Mouse (Mus musculus): ENCODE data around the gene Slc45a2.
"Not testable (repeated sequence)": the region's sequence is repeated elsewhere in the genome, so short reads cannot be mapped to it uniquely, and the experiment has no call there.

The Slc45a2 gene

DNA sequence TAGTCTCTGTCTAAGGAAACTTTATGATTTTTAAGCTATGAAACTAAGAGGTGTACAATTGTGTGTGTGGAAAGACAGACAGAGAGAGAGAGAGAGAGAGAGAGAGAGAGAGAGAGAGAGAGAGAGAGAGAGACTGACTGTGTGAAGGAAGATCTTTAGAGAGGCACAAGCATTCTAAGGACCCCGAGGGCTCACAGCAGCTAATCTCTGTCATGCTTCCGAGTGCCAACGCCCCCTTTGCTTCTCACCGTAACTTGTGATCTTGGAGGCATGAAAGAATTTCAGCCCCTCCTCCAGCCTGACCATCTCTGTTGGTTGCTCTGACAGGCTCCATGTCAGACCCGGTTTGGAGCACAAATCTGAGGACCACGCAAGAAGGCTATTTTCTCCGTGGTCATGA lies at the start of gene Slc45a2:
Slc45a2 (plus strand) TSS at position 301 of the 400 bp plus-strand sequence.
- DNase-seq (ENCODE audit: extremely low read depth, low read depth, low spot score): no peak

DNA sequence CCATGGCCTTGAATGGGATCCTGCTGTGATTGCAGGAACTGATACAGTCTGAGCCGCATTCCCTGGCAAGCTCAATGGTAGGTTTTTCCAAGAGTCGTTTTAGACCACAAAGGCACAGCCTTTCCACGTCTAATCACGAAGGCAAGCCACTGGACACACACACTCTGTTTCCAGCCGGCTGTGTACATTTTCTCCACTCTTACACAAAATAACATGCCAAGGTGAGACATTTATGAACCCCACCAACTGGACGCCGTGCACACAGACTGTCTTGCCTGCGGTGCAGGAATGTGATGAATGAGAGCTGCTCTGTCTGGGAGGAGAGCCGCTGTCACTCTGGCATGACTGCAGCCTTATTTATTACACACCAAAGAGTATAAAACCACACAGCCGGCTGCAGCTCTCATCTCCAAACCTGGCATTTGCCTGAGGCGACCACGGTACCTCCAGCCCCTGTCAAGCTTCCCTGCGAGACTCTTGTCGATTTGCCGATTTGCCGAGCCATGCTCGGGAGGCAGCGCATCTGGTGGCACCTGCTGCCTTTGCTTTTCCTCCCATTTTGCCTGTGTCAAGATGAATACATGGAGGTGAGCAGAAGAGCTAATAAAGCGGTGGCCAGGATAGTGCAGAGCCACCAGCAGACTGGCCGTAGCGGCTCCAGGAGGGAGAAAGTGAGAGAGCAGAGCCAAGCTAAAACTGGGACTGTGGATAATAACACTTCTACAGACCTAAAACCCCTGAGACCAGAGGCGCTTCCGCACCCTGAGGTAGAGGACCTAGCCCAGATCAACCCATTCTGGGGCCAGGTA lies 48.4 kb upstream of the Slc45a2 start, which contains the start of gene C1qtnf3:
C1qtnf3 (plus strand) TSS at position 382 of the 809 bp plus-strand sequence.
- no peak for DNase-seq (ENCODE audit: extremely low read depth, low read depth, low spot score)

DNA sequence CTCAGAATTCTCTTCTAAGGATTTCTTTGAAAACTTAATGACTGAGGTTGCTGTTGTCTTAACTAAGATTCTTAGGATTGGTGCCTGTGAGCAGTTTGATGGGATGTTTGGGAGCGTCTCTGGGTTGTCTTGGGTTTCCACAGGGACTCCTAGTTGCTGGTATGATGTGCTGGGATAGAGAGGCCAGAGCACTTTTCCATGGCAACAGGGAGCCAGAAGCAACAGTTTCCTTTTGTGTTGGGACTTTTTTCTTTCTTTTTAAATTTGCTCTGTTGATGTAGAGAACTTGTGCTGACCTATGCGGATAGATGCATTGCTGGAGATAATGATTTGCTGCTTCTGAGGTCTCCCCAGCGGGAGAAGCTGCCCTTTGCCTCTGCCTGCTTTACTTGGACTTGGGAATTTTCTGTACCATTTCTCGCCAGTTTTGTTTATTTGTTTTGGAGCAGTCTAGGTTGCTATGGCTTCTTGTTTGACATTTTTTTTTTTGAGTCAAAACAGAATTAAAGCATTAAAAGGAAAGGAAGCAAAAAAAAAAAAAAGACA lies 47.7 kb upstream of the Slc45a2 start:
- DNase-seq (ENCODE audit: extremely low read depth, low read depth, low spot score): no peak

DNA sequence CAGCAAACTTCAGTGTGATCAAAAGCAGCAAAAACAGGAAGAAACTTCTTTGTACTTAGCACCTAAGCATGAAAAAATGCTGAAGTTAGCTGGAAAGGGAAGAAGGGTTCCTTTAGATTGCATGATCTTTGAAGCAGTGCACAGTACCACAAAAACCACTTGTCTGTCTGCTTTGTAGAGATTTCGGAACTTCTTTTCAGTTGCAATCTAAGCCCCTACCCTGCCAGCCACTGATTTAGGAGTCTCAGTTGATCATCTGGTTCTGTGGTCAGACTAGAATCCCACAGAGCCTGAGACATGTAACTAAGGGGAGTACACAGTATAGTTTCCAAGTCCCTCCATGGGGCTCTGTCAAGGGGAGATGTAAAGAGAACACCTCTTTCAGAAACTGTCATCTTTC lies 47.1 kb upstream of the Slc45a2 start:
- no peak for DNase-seq (ENCODE audit: extremely low read depth, low read depth, low spot score)

DNA sequence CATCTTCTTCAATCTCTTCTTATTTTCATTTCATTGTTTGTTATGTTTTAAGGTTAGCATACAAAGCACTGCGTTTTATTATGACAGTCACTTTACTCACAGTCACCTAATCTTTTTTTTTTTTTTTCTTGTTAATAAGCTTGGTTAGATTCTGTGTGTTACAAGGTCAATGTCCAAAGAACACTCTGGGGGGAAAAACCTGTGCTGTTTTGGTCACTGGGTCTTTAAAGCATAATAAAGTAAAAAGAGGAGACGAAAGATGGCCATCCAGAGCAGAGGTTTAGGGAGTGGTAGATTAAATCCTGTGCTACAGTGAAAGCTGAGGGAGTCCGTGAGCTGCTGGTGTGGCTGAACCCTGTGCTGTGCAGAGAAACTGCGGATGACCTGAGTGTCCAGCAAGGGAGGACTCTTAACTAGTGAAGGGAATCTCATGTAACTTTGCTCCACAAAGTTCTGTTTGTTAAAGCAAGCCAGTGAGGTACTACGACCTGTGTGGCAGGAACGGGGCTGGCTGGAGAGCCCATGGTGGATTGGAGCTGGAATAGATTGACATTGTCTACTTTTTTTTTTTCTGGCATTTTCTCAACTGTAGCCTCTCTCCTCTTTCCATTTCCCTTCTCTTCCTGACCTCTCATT lies 46.0 kb upstream of the Slc45a2 start:
- no peak for DNase-seq (ENCODE audit: extremely low read depth, low read depth, low spot score)

DNA sequence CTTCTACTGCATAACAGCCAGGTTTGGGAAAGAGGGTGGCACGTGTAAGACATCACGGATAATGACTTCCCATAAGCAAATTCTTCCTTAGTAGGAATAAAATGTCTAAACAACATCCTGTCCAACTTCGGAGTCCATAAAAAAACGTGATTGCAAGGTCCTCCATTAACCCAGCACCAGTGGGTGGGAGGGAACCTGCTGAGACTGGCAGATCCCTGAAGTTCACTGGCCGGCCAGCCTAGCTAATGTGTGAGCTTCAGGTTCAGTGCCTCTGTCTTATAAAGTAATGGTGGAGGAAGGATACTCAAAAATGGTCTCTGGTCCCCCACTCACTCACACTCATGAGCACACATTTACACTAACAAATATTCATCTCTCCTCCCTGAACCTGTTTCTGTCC lies 45.4 kb upstream of the Slc45a2 start:
- DNase-seq (ENCODE audit: extremely low read depth, low read depth, low spot score): no peak

DNA sequence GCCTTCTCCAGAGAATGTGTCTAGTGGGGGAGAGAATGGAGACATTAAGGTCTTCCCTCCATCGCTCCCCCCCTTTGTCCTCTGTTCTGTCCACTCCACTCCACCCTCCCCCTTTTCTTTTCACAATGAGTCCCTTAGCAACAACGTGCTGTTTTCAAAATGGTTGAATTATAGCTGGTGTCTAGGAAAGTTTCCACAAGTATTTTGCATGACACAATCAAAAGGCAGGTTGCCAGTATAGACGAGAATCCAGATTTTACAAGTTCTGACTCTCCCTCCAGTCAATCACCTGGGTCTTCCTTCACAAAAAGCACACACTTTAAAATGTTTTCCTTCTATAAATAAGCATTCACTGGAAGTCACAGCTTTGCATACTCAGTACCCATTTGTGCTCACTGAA lies 43.8 kb upstream of the Slc45a2 start:
- DNase-seq (ENCODE audit: extremely low read depth, low read depth, low spot score): no peak

DNA sequence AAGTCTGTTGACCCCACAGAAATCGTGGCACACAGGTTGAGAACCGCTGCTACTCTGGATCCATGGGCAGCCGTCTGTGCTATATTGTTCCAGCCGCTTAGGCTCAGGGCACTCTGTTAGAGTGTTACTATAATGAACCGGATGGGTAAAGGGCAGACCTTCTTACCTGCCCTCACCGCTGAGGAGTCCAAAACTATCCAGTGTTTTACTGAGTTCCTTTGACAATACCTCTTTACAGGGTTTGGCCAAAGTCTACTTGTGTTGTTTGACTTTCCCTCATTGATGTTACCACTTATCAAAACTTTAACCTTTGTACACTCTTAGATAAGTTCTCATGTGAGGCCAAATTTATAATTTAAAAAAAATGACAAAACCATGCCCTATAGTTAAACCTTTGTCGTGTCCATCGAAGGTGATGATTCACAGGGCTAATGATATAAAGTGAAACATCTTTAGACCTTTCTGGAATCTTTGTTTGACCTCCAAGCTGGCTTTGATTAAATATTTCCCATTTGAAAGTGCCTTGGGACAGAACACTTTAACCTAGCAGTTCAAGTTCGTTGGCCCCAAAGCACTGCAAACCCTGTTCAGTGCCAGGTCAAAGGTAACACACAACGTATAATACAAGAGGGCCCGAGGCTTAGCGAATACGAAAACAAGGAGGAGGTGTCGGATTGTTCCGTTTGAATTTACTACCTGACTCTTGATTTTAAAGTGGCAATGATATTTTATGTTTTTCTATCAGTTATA lies 41.1 kb upstream of the Slc45a2 start:
- DNase-seq (ENCODE audit: extremely low read depth, low read depth, low spot score): no peak

DNA sequence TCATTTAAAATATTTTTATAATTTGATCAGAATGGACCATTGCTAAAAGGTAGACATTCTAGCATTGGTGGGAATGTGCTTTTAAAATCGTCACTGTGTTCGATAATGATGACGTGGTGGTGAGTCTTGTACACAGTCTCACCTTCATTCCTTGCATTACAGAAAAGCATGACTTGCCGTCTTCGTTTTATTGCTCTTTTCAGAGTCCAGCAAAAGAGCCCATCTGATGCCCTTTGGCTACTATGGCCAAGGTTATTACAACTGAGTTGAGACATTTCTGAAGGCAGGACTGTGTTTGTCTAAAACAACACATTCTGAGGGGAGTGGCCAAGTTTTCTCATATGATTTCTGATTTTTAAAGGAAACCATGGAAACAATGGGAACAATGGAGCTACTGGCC lies 40.3 kb upstream of the Slc45a2 start:
- DNase-seq (ENCODE audit: extremely low read depth, low read depth, low spot score): no peak

DNA sequence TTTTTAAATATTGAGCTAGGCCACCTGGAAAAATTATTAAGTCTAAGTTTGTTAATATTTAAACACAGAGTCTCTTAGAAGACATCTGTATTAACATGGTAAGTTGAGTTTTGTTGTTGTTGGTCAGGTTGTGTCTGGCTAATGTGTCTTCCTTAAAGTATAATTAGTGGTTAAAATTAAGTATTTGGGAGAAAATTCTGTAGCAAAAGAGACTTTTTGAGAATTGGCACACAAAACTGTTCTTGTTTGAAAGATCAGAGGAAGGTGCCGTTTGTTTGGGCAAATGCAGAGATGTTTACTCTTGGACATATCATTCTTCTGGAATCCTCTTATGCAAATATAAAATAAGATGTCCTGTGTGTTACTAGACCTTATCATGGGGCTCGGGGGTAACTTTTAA lies 37.9 kb upstream of the Slc45a2 start:
- no peak for DNase-seq (ENCODE audit: extremely low read depth, low read depth, low spot score)

DNA sequence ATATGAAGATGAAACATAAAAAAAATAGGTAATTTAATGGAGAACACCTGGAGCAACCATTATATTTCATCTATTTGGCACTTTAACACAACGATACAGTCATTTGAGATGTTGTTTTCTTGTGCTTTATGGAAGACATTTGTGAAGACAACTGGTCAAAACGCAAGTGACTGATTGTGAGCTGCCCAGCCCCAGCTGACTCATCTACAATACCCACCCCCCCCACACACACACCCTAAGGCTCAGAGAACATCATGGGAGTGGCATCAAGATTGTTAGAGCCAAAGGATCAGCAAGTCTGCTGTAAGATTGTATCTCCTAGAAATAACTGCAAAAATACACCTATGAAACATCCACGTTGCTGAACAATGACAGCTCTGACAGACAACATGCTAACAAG lies 31.1 kb upstream of the Slc45a2 start:
- DNase-seq (ENCODE audit: extremely low read depth, low read depth, low spot score): no peak

DNA sequence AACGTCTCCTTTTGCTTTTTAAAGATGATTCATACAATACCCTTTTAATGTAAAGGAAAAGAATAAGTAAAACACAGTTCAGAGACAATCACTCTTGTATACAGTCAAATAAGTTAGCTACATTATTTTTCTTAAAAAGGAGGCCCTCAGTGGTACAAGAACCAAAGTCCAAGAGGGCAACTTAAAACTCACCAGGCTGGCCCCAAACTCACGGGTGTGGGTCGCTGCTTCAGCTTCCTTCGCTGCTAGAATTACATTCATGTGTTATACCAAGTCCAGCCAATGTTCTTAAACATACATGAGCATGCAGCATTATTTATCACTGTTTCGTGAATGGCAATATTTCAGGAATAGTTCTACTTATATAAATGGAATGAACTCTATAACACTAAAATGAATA lies 29.7 kb upstream of the Slc45a2 start:
- no peak for DNase-seq (ENCODE audit: extremely low read depth, low read depth, low spot score)

DNA sequence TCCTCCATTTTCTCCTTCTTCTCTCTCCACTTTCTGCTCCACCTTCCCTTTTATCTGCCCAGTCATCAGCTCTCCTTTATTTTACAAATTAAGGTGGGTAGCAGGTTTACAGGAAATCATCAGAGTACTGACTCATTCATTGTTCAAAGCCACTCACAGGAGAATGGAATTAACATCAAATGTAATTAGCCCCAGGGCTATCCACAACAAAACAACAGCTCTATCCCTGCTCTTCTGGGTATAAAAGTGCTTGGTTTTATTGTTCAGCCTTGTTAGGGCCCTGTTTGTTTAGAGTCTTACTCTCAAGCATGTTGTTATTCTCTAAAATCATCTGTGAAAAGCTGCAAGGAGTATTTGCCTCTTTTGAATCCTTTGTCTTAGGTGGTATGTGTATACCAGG lies 23.4 kb upstream of the Slc45a2 start:
- DNase-seq (ENCODE audit: extremely low read depth, low read depth, low spot score): no peak

DNA sequence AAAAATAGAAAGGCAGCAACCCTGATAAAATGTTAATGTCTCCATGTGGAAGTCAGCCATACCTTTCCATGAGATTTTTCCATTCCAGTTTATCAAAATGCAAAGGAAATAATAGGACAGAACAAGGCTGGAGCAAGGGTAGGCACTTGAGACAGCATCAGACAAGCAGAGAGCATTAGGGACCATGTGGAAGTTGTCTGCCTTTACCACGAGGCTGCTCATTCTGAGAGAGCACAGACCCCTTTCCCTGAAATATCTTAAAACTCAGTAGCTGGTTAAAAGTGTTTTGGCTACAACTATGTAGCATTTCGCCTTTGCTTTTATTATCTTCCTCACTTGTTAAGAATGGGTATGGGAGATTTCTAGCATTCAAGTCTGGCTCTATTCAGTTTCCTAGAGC lies 19.8 kb upstream of the Slc45a2 start:
- no peak for DNase-seq (ENCODE audit: extremely low read depth, low read depth, low spot score)

DNA sequence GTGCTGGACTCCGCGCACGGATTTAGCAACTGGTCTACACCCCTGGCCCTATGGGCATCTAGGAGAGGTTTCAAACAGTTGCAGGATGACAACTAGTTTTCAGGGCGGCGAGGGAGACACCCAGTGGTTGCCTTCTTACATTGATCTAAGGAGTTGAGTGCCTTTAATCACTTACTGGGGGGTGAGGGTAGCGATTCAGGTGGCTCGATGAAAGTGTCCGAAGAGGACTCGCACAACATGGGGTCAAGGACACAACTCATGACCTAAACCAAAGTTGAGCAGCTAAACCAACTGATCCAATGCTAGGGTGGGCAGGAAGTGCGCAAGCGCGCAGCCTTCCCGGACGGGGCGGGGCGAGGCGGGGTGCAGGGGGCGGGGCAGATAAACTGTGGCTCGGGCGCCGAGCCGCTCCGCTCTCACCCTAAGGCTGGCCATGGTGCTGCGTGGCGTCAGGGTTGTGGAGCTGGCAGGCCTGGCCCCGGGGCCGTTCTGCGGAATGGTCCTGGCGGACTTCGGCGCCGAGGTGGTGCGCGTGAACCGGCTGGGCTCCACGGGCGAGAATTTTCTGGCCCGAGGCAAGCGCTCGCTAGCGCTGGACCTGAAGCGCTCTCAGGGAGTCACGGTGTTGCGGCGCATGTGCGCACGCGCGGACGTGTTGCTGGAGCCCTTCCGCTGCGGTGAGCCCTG lies 19.0 kb upstream of the Slc45a2 start, which contains the start of gene Amacr:
Amacr (plus strand) TSS at position 380 of the 687 bp plus-strand sequence.
- DNase-seq (ENCODE audit: extremely low read depth, low read depth, low spot score): peak; percentile 21

DNA sequence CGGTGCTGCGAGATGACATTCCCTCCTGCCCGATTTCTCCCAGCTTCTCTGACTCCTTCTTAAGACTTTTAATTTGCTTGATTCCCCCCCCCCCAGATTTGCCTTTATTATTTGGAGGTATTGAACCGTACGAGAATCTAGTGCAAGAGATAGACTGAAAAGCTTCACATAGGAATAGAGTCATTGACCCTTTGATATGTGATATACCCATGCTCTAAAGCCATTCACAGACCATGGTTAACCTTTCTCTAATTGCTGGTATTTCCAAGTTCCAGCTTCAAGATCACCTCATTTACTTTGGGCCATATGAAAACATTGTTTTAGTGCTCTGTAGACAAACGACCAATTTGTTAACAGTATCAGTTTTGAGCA lies 18.5 kb upstream of the Slc45a2 start:
- no peak for DNase-seq (ENCODE audit: extremely low read depth, low read depth, low spot score)

DNA sequence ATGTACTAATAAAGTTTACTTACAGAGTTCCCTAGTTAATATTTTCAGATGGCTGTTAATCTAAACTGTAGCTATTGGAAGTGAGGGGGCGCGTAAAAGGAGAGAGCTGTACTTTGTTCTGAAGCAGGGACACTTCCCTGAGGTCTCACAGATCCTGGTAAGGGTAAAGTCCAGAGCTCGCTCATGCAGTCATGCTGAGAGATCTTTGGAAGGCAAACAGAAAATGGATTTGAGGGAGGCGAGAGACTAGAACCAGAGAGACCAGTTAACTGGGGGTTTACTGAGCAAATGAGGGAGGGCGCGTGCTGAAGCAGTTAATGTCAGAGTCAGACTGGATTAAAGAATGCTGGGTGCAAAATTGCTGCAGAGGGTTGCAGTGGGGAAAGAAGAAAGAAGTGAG lies 14.8 kb upstream of the Slc45a2 start:
- no peak for DNase-seq (ENCODE audit: extremely low read depth, low read depth, low spot score)

DNA sequence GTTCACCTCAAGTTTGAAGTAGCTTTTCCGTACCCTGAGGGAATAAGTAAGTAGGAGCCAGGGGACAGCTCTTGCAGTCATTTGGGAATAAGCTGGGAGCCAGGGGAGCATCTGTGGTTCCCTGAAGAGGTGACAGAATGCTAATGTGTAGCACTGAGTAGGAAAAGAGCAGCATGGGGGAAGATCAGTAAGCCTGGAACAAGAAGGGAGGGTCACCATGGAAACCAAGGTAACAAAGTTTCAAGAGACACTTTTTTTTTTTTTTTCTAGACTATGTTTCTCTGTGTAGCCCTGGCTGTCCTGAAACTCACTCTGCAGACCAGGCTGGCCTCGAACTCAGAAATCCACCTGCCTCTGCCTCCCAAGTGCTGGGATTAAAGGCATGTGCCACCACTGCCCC lies 14.0 kb upstream of the Slc45a2 start:
- not testable (repeated sequence) for DNase-seq (ENCODE audit: extremely low read depth, low read depth, low spot score)

DNA sequence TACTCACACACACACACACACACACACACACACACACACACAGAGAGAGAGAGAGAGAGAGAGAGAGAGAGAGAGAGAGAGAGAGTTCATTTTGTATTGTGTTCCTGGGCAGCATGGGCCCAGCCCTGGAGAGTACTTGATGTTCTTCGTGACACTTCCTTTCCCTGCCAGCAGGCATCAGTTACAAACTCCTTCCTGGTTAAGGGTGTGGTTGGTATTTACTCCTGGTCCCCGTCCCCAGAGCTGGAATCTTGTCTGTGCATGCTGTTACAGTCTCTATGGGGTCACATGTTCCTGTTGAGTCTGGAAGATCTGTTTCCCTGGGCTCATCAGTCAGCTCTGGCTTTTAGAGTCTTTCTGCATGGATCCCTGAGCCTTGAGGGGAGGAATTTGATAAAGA lies 10.1 kb upstream of the Slc45a2 start:
- no peak for DNase-seq (ENCODE audit: extremely low read depth, low read depth, low spot score)

DNA sequence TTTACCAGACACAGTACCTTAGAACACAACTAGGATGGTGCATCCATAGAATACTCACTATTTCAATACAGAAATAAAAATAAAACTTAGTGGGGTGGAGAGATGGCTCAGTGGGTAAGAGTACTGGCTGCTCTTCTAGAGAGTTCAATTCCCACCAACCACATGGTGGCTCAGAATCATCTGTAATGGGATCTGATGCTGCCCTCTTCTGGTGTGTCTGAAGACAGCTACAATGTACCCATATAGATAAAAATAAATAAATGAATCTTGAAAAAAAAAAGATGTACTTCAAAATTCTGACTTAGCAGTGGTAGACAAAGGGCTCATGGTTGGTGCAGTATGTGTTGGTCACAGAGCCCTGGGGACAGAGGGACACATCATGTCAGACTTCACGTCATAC lies 9.0 kb upstream of the Slc45a2 start:
- no peak for DNase-seq (ENCODE audit: extremely low read depth, low read depth, low spot score)

DNA sequence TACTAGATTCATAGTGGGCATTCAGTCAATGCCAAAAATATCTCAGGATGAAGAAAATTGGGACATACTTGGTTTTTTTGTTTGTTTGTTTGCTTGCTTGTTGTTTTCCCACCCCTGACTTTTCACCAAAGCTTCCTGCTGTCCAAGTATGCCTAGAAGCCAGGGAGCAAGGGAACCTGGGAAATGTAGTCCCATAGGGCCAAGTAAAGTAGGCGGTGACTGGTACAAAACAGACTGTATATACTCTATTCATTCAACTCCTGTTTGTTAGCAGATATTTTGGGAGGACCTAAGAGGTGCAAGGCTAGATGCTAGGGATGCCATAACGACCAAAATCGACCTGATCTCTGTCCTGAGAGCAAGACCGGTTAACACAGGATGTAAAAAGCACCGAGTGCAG lies 689 bp upstream of the Slc45a2 start:
- DNase-seq (ENCODE audit: extremely low read depth, low read depth, low spot score): no peak
